Mouse (Mus musculus) heart, postnatal 0 days (tissue): ENCODE data around the gene Rec8. TPM values are rescaled to one million over a fixed set of nuclear protein-coding genes. Genes with fewer than 3 reads are reported as not detected.

Experiments
- ATAC-seq: fragments of 200-750 bp; cut with Nextera tagmentation; 2 replicates; pipeline ENCODE4 v1.8.0; 2017; ENCODE audit warnings: low read depth, moderate number of reproducible peaks, moderate library complexity; ENCODE audit not compliant: insufficient read depth
- DNase-seq: peaks from one replicate; pipeline ENCODE4 v3.0.0-alpha.2; 2016; ENCODE audit warnings: low spot score
- H3K27ac ChIP-seq: fragments of 300-500 bp; sonication (generic); 2 replicates; pipeline ENCODE4 v1.5.1; 2014; ENCODE audit warnings: low read depth, mild to moderate bottlenecking
- H3K27me3 ChIP-seq: fragments of 300-500 bp; sonication (generic); 2 replicates; pipeline ENCODE4 v1.6.1; 2014; ENCODE audit warnings: low read length, mixed read lengths; ENCODE audit not compliant: control insufficient read depth, insufficient read depth
- H3K36me3 ChIP-seq: fragments of 300-500 bp; sonication (generic); replicated peaks from 2 replicates; pipeline ENCODE4 v1.6.1; 2014; ENCODE audit warnings: low read length, mixed read lengths; ENCODE audit not compliant: control insufficient read depth, insufficient read depth
- H3K4me1 ChIP-seq: fragments of 300-500 bp; sonication (generic); 2 replicates; pipeline ENCODE4 v1.6.1; 2014; ENCODE audit warnings: antibody characterized with exemption; ENCODE audit not compliant: control insufficient read depth, insufficient read depth
- H3K4me2 ChIP-seq: fragments of 300-500 bp; sonication (generic); 2 replicates; pipeline ENCODE4 v1.6.1; 2014; ENCODE audit warnings: low read depth, mild to moderate bottlenecking, low read length, moderate library complexity
- H3K4me3 ChIP-seq: fragments of 300-500 bp; sonication (generic); 2 replicates; pipeline ENCODE4 v1.5.1; 2014; ENCODE audit warnings: low read depth, low read length
- H3K9ac ChIP-seq: fragments of 300-500 bp; sonication (generic); replicated peaks from 2 replicates; pipeline ENCODE4 v1.6.1; 2014; ENCODE audit warnings: low read depth, low read length, mixed read lengths
- H3K9me3 ChIP-seq: fragments of 300-500 bp; sonication (generic); replicated peaks from 2 replicates; pipeline ENCODE4 v1.6.1; 2016; ENCODE audit warnings: low read length; ENCODE audit not compliant: control insufficient read depth
- CTCF ChIP-seq: IDR thresholded peaks from 2 replicates; pipeline ENCODE4 v1.5.1; 2016; ENCODE audit warnings: antibody characterized with exemption, control low read depth, low read depth
- EP300 ChIP-seq: IDR thresholded peaks from 2 replicates; pipeline ENCODE4 v1.6.1; 2016; ENCODE audit warnings: antibody characterized with exemption, low read depth
- WGBS: fragments of 180-500 bp; shearing (Covaris S2); extraction: QIAGEN DNeasy Blood & Tissue Kit; methylation state at CpG from one replicate; pipeline ENCODE4 v1.1.7; 2014; 5-methylcytosine and 5-hydroxymethylcytosine counted together
- polyA plus RNA-seq: library from polyadenylated mRNA; unstranded; fragments of >200 nt; fragmentation: Nextera tagmentation; extraction: Ambion mirVana; gene quantifications from 2 replicates; pipeline ENCODE4 v1.2.1, GENCODE M21; 2015
- total RNA-seq: library from RNA; depleted of rRNA; stranded (reverse); fragments of >200 nt; gene quantifications from 2 replicates; pipeline ENCODE4 v1.2.3, GENCODE M21; 2014; ENCODE audit warnings: low replicate concordance

Rec8 gene
- total and polyA plus RNA-seq, 2 experiments from 2014 or later, result 1.5 to 2.1 TPM

DNA sequence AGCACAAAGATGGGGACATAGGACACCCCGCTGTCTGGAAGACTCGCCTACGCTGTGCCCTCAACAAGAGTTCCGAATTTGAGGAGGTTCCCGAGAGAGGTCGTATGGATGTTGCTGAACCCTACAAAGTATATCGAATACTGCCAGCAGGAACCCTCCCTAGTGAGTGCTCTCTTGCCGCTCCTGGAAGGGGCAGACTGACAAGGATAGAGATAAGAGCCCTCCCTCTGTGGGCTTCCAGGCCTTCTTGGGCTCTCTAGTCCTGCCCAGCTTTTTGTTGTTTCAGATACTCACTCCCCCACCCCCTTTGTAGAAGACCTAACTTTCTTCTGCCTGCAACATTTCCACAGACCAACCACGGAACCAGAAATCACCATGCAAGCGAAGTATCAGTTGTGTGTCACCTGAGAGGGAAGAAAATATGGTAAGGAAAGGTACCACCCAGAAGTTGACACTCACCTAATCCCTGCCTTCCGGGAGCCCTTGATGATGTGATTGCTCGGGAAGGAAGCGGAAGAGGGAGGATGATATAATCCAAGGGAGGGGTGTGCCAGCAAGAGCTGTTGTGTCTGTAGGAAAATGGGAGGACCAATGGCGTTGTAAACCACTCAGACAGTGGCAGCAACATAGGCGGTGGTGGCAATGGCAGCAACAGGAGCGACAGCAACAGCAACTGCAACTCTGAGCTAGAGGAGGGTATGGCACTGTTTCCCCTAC is 11.9 kb upstream of the Rec8 start:
- peaks cover 78% of the 10 kb centered on the region for H3K36me3 ChIP-seq
- peaks cover 3% of the 10 kb centered on the region; the same call in 1 of the 2 replicates for H3K4me1 ChIP-seq
- 79% methylated on average over 16 of the region's 16 CpGs for WGBS
- no peak for DNase-seq
- TF ChIP-seq EP300 (no peak), CTCF (no peak)
- no peak for ATAC-seq
- H3K9ac ChIP-seq, result no peak overlapping the region
- H3K9me3 ChIP-seq, result no peaks in the 10 kb centered on the region
- H3K27ac ChIP-seq, result no peak overlapping the region
- no peaks in the 10 kb centered on the region for H3K27me3 ChIP-seq
- peak overlapping the region; percentile 20; the same call in 1 of the 2 replicates for H3K4me2 ChIP-seq
- no peak overlapping the region for H3K4me3 ChIP-seq

GRCm38 (mm10) chr14:55608339-55608738 is 9.5 kb upstream of the Rec8 start:
- TF ChIP-seq EP300 (no peak), CTCF (no peak)
- peaks cover 55% of the 10 kb centered on the region for H3K36me3 ChIP-seq
- H3K4me3 ChIP-seq, result no peak overlapping the region
- peaks cover 3% of the 10 kb centered on the region; the same call in 1 of the 2 replicates for H3K4me1 ChIP-seq
- no peak overlapping the region for H3K9ac ChIP-seq
- no peak overlapping the region for H3K4me2 ChIP-seq
- H3K9me3 ChIP-seq, result no peaks in the 10 kb centered on the region
- no peaks in the 10 kb centered on the region for H3K27me3 ChIP-seq
- ATAC-seq (no peak), DNase-seq (no peak)
- WGBS, result 92% methylated on average over 6 of the region's 6 CpGs
- H3K27ac ChIP-seq, result no peak overlapping the region

DNA sequence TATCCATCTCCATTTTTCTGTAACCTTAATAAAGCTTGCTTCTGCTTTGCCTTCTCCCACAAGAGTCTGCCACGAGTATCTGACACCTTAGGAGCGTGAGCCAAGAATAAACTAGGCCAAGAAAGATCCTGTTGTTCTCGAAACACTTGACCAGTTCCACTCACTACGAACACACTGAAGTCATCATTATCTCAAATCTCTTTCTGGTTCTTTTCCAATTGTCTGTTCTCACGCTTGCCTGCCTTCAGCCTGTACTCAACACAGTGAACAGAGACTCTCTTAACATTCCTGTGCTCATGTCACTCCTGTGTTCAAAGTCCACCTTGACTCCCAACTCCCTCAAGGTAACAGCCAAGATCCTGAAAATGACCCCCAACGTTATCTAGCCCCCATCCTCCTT is 4.5 kb upstream of the Rec8 start:
- no peak overlapping the region for H3K27ac ChIP-seq
- 21% methylated on average over 6 of the region's 6 CpGs for WGBS
- TF ChIP-seq CTCF, result no peak
- TF ChIP-seq EP300, result no peak

DNA sequence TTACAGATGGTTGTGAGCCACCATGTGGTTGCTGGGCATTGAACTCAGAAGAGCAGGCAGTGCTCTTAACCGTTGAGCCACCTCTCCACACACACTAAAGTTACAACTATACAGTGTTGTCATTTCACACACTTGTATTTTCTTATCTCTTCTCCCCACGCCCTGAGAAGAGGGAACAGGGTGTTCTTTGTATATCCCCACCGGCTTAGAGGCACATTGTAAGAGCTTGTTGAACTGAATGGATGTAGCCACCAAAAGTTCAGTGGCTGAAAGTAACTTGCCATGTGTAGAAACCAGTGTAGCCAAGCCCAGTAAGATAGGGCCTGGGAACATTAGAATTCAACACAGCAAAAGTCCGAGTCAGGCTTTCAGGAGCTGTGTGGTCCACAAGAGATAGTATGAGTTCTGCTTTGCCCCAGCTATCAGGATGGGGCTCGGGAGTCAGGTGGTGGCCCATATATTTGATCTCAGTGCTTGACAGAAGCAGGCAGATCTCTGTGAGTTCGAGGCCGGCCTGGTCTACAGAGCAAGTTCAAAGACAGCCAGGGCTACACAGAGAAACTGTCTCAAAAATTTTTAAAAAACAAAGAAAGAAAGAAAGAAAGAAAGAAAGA is 3.2 kb upstream of the Rec8 start:
- no peak for TF ChIP-seq EP300
- Histone ChIP-seq H3K36me3 (peaks cover 12% of the 10 kb centered on the region), H3K4me2 (no peak overlapping the region), H3K4me3 (no peak overlapping the region), H3K9me3 (no peaks in the 10 kb centered on the region), H3K9ac (no peak overlapping the region), H3K27ac (no peak overlapping the region), H3K27me3 (no peaks in the 10 kb centered on the region), H3K4me1 (no peaks in the 10 kb centered on the region; the same call in 1 of the 2 replicates)
- ATAC-seq (no peak), DNase-seq (no peak)
- 62% methylated on average over 7 of the region's 7 CpGs for WGBS

More for the DNA sequence above, 4.5 kb upstream of the Rec8 start:
- no peak overlapping the region for H3K4me2 ChIP-seq
- no peak overlapping the region for H3K4me3 ChIP-seq
- H3K4me1 ChIP-seq, result no peaks in the 10 kb centered on the region
- H3K9ac ChIP-seq, result no peak overlapping the region
- no peaks in the 10 kb centered on the region for H3K27me3 ChIP-seq
- DNase-seq, result no peak
- no peak for ATAC-seq
- H3K9me3 ChIP-seq, result no peaks in the 10 kb centered on the region
- H3K36me3 ChIP-seq, result peaks cover 25% of the 10 kb centered on the region

- no peak overlapping the region for H3K9ac ChIP-seq
- no peaks in the 10 kb centered on the region for H3K27me3 ChIP-seq
- H3K4me1 ChIP-seq, result no peaks in the 10 kb centered on the region; the same call in 1 of the 2 replicates
- ATAC-seq (no peak), DNase-seq (no peak)
- TF ChIP-seq EP300 (no peak), CTCF (no peak)
- no peaks in the 10 kb centered on the region for H3K9me3 ChIP-seq
- H3K36me3 ChIP-seq, result peaks cover 1% of the 10 kb centered on the region; the same call in 1 of the 2 replicates
- WGBS, result 49% methylated on average over 2 of the region's 2 CpGs
- no peak overlapping the region for H3K27ac ChIP-seq
- no peak overlapping the region for H3K4me2 ChIP-seq
- no peak overlapping the region for H3K4me3 ChIP-seq
These were observed 2.0 kb upstream of the Rec8 start for GRCm38 (mm10) chr14:55615876-55616275.
